Mouse (Mus musculus): Measurements from ENCODE around the gene Mcl1. TPM values are rescaled to one million over a fixed set of nuclear protein-coding genes. Genes with fewer than 3 reads are reported as not detected.
"Not testable (repeated sequence)": the region's sequence is repeated elsewhere in the genome, so short reads cannot be mapped to it uniquely, and the experiment has no call there.

The Mcl1 gene
- polyA plus RNA-seq (2015; fragmentation: Nextera tagmentation; extraction: Ambion mirVana): 42.3 and 43.4 TPM in 2 replicates

- Histone ChIP-seq H3K27ac (peak within 1 kb of the TSS; percentile 99), H3K36me3 (peaks cover 29% of the 10 kb centered on the region), H3K4me3 (peak within 1 kb of the TSS; percentile 99), H3K4me1 (peaks cover 38% of the 10 kb centered on the region), H3K9me3 (no peaks in the 10 kb centered on the region), H3K9ac (peak within 1 kb of the TSS; percentile 100), H3K4me2 (replicated peaks) (peak within 1 kb of the TSS; percentile 91), H3K27me3 (no peaks in the 10 kb centered on the region)
- under 1% methylated on average over 43 of the region's 43 CpGs for WGBS
- peak; percentile 97 for ATAC-seq (ENCODE audit: low FRiP score, low read depth)
These were observed at the start of gene Mcl1 for GRCm38 (mm10) chr3:95658236-95658867. TSS of gene Mcl1 (plus strand) at chr3:95658788.

- Histone ChIP-seq H3K27ac (no peak overlapping the region), H3K9me3 (no peaks in the 10 kb centered on the region), H3K4me1 (no peaks in the 10 kb centered on the region), H3K4me2 (replicated peaks) (no peak overlapping the region), H3K9ac (no peak overlapping the region), H3K4me3 (no peak overlapping the region), H3K27me3 (no peaks in the 10 kb centered on the region), H3K36me3 (peaks cover 48% of the 10 kb centered on the region)
- no peak for ATAC-seq (ENCODE audit: low FRiP score, low read depth)
- WGBS: 75% methylated on average over 3 of the region's 3 CpGs
These were observed 49.4 kb upstream of the Mcl1 start for GRCm38 (mm10) chr3:95609195-95609594.

- H3K36me3 ChIP-seq: peaks cover 51% of the 10 kb centered on the region
- H3K4me2 ChIP-seq (replicated peaks): no peak overlapping the region
These were observed 44.6 kb upstream of the Mcl1 start for GRCm38 (mm10) chr3:95613996-95614395.

GRCm38 (mm10) chr3:95618511-95618910 is 40.1 kb upstream of the Mcl1 start:
- H3K4me3 ChIP-seq: no peak overlapping the region
- no peak for ATAC-seq (ENCODE audit: low FRiP score, low read depth)
- 0 out of 2 replicates have a peak, but pooled peaks cover 3% of the 10 kb centered on the region for H3K4me1 ChIP-seq
- H3K36me3 ChIP-seq: peaks cover 42% of the 10 kb centered on the region
- WGBS: 82% methylated on average over 1 of the region's 1 CpGs
- no peak overlapping the region for H3K4me2 ChIP-seq (replicated peaks)
- no peaks in the 10 kb centered on the region for H3K9me3 ChIP-seq
- H3K27me3 ChIP-seq: no peaks in the 10 kb centered on the region
- H3K27ac ChIP-seq: no peak overlapping the region
- H3K9ac ChIP-seq: no peak overlapping the region

More at GRCm38 (mm10) chr3:95613996-95614395, 44.6 kb upstream of the Mcl1 start:
- WGBS: 95% methylated on average over 1 of the region's 1 CpGs
- Histone ChIP-seq H3K9me3 (no peaks in the 10 kb centered on the region), H3K9ac (no peak overlapping the region), H3K27ac (no peak overlapping the region), H3K27me3 (no peaks in the 10 kb centered on the region), H3K4me3 (no peak overlapping the region), H3K4me1 (no peaks in the 10 kb centered on the region)
- no peak for ATAC-seq (ENCODE audit: low FRiP score, low read depth)

GRCm38 (mm10) chr3:95621241-95621640 is 37.3 kb upstream of the Mcl1 start:
- no peak for ATAC-seq (ENCODE audit: low FRiP score, low read depth)
- peaks cover 36% of the 10 kb centered on the region for H3K36me3 ChIP-seq
- 85% methylated on average over 1 of the region's 1 CpGs for WGBS
- no peak overlapping the region for H3K4me3 ChIP-seq
- H3K4me2 ChIP-seq (replicated peaks): no peak overlapping the region
- H3K4me1 ChIP-seq: peaks cover 16% of the 10 kb centered on the region
- no peak overlapping the region for H3K27ac ChIP-seq
- no peaks in the 10 kb centered on the region for H3K27me3 ChIP-seq
- no peaks in the 10 kb centered on the region for H3K9me3 ChIP-seq
- H3K9ac ChIP-seq: no peak overlapping the region

- H3K9ac ChIP-seq; ATAC-seq (ENCODE audit: low FRiP score, low read depth); H3K27me3 ChIP-seq; H3K27ac ChIP-seq; H3K4me2 ChIP-seq (replicated peaks); H3K9me3 ChIP-seq; H3K4me3 ChIP-seq: not testable (repeated sequence)
- 93% methylated on average over 20 of the region's 20 CpGs for WGBS
- Histone ChIP-seq H3K4me1 (peaks cover 17% of the 10 kb centered on the region), H3K36me3 (peaks cover 33% of the 10 kb centered on the region)
These were observed 36.2 kb upstream of the Mcl1 start for GRCm38 (mm10) chr3:95622421-95622820.

GRCm38 (mm10) chr3:95623551-95623950 is 35.0 kb upstream of the Mcl1 start:
- Histone ChIP-seq H3K9me3 (no peaks in the 10 kb centered on the region), H3K27me3 (no peaks in the 10 kb centered on the region), H3K27ac (peak overlapping the region; percentile 86), H3K4me3 (no peak overlapping the region), H3K36me3 (peaks cover 34% of the 10 kb centered on the region), H3K4me2 (replicated peaks) (0 out of 2 replicates have a peak overlapping the region, but pooled peaks have one; percentile 3), H3K9ac (no peak overlapping the region), H3K4me1 (peaks cover 17% of the 10 kb centered on the region)
- no peak for ATAC-seq (ENCODE audit: low FRiP score, low read depth)
- 59% methylated on average over 2 of the region's 2 CpGs for WGBS

- H3K27me3 ChIP-seq; H3K9me3 ChIP-seq; H3K9ac ChIP-seq; ATAC-seq (ENCODE audit: low FRiP score, low read depth): not testable (repeated sequence)
- 62% methylated on average over 5 of the region's 5 CpGs for WGBS
- peak overlapping the region; percentile 64 for H3K4me3 ChIP-seq
- H3K36me3 ChIP-seq: peaks cover 36% of the 10 kb centered on the region
- H3K4me1 ChIP-seq: peaks cover 17% of the 10 kb centered on the region
- peak overlapping the region; percentile 55 for H3K4me2 ChIP-seq (replicated peaks)
- H3K27ac ChIP-seq: peak overlapping the region; percentile 86
These were observed 34.5 kb upstream of the Mcl1 start for GRCm38 (mm10) chr3:95623991-95624515.

- Histone ChIP-seq H3K9ac (peak within 1 kb of the TSS; percentile 66), H3K4me3 (peak within 1 kb of the TSS; percentile 64), H3K36me3 (peaks cover 37% of the 10 kb centered on the region), H3K4me2 (replicated peaks) (peak within 1 kb of the TSS; percentile 83), H3K27ac (peak within 1 kb of the TSS; percentile 86), H3K27me3 (no peaks in the 10 kb centered on the region), H3K9me3 (no peaks in the 10 kb centered on the region), H3K4me1 (peaks cover 17% of the 10 kb centered on the region)
- ATAC-seq (ENCODE audit: low FRiP score, low read depth): peak; percentile 99
- WGBS: under 1% methylated on average over 44 of the region's 44 CpGs
These were observed 33.7 kb upstream of the Mcl1 start, which contains the start of gene Ensa for GRCm38 (mm10) chr3:95624628-95625503. TSS of gene Ensa (plus strand) at chr3:95624993.

- H3K27ac ChIP-seq: no peak overlapping the region
- no peak overlapping the region for H3K4me2 ChIP-seq (replicated peaks)
- peaks cover 62% of the 10 kb centered on the region for H3K36me3 ChIP-seq
- no peak for ATAC-seq (ENCODE audit: low FRiP score, low read depth)
- no peaks in the 10 kb centered on the region for H3K27me3 ChIP-seq
- H3K9me3 ChIP-seq: no peaks in the 10 kb centered on the region
- H3K9ac ChIP-seq: no peak overlapping the region
- 95% methylated on average over 5 of the region's 5 CpGs for WGBS
- H3K4me3 ChIP-seq: no peak overlapping the region
- H3K4me1 ChIP-seq: peaks cover 17% of the 10 kb centered on the region
These were observed 30.8 kb upstream of the Mcl1 start for GRCm38 (mm10) chr3:95627763-95628162.

GRCm38 (mm10) chr3:95629755-95630154 is 28.8 kb upstream of the Mcl1 start:
- no peaks in the 10 kb centered on the region for H3K27me3 ChIP-seq
- H3K9ac ChIP-seq: no peak overlapping the region
- H3K4me3 ChIP-seq: no peak overlapping the region
- H3K4me2 ChIP-seq (replicated peaks): no peak overlapping the region
- H3K9me3 ChIP-seq: no peaks in the 10 kb centered on the region
- peaks cover 79% of the 10 kb centered on the region for H3K36me3 ChIP-seq
- H3K4me1 ChIP-seq: peaks cover 8% of the 10 kb centered on the region
- H3K27ac ChIP-seq: no peak overlapping the region
- ATAC-seq (ENCODE audit: low FRiP score, low read depth): no peak
- WGBS: 83% methylated on average over 4 of the region's 4 CpGs

GRCm38 (mm10) chr3:95630856-95631255 is 27.7 kb upstream of the Mcl1 start:
- Histone ChIP-seq H3K9me3 (no peaks in the 10 kb centered on the region), H3K4me3 (no peak overlapping the region), H3K4me2 (replicated peaks) (no peak overlapping the region), H3K9ac (no peak overlapping the region), H3K36me3 (peaks cover 90% of the 10 kb centered on the region), H3K27ac (no peak overlapping the region), H3K4me1 (peaks cover 5% of the 10 kb centered on the region), H3K27me3 (no peaks in the 10 kb centered on the region)
- ATAC-seq (ENCODE audit: low FRiP score, low read depth): no peak
- 87% methylated on average over 3 of the region's 3 CpGs for WGBS
